Mouse (Mus musculus) limb, embryonic 15.5 days (tissue): ENCODE results near the gene 2310022A10Rik. TPM values are rescaled to one million over a fixed set of nuclear protein-coding genes. Genes with fewer than 3 reads are reported as not detected.

Experiments
- ATAC-seq: fragments of 200-750 bp; cut with Nextera tagmentation; 2 replicates; pipeline ENCODE4 v1.8.0; 2017; ENCODE audit warnings: low read depth, moderate TSS enrichment; ENCODE audit not compliant: insufficient number of reproducible peaks, low FRiP score, low TSS enrichment
- H3K27ac ChIP-seq: fragments of 300-500 bp; sonication (generic); 2 replicates; pipeline ENCODE4 v1.5.1; 2015; ENCODE audit warnings: moderate library complexity, mild to moderate bottlenecking, inconsistent platforms
- H3K27me3 ChIP-seq: fragments of 300-500 bp; sonication (generic); 2 replicates; pipeline ENCODE4 v1.6.1; 2015; ENCODE audit warnings: inconsistent platforms
- H3K36me3 ChIP-seq: fragments of 300-500 bp; sonication (generic); 2 replicates; pipeline ENCODE4 v1.6.1; 2015; ENCODE audit warnings: inconsistent platforms
- H3K4me1 ChIP-seq: fragments of 300-500 bp; sonication (generic); 2 replicates; pipeline ENCODE4 v1.6.1; 2015; ENCODE audit warnings: inconsistent platforms
- H3K4me2 ChIP-seq: fragments of 300-500 bp; sonication (generic); 2 replicates; pipeline ENCODE4 v1.6.1; 2015; ENCODE audit warnings: mild to moderate bottlenecking, inconsistent platforms
- H3K4me3 ChIP-seq: fragments of 300-500 bp; sonication (generic); 2 replicates; pipeline ENCODE4 v1.5.1; 2015; ENCODE audit warnings: mild to moderate bottlenecking, inconsistent platforms
- H3K9ac ChIP-seq: fragments of 300-500 bp; sonication (generic); 2 replicates; pipeline ENCODE4 v1.6.1; 2015; ENCODE audit warnings: inconsistent platforms
- H3K9me3 ChIP-seq: fragments of 300-500 bp; sonication (generic); 2 replicates; pipeline ENCODE4 v1.6.1; 2016; ENCODE audit warnings: inconsistent platforms
- WGBS: fragments of 180-500 bp; shearing (Covaris S2); methylation state at CpG from one replicate; pipeline ENCODE4 v1.1.7; 2015; 5-methylcytosine and 5-hydroxymethylcytosine counted together
- polyA plus RNA-seq: library from polyadenylated mRNA; unstranded; fragments of >200 nt; fragmentation: Nextera tagmentation; extraction: Ambion mirVana; gene quantifications from 2 replicates; pipeline ENCODE4 v1.2.1, GENCODE M21; 2015

The 2310022A10Rik gene
- 32.9 and 39.3 TPM in 2 replicates for polyA plus RNA-seq

GRCm38 (mm10) chr7:27552931-27553513 is at the start of gene 2310022A10Rik, which contains the start of gene Pld3:
Gene 2310022A10Rik (plus strand): TSS chr7:27553233.
Gene Pld3 (minus strand): TSS chr7:27553218.
- H3K36me3 ChIP-seq = peaks cover 10% of the 10 kb centered on the region
- peak; percentile 99 for ATAC-seq
- H3K9ac ChIP-seq = peak within 1 kb of the TSS; percentile 68
- peak within 1 kb of the TSS; percentile 72 for H3K4me2 ChIP-seq
- peak within 1 kb of the TSS; percentile 82 for H3K4me3 ChIP-seq
- no peaks in the 10 kb centered on the region for H3K27me3 ChIP-seq
- WGBS = under 1% methylated on average over 41 of the region's 41 CpGs
- no peaks in the 10 kb centered on the region for H3K9me3 ChIP-seq
- peaks cover 17% of the 10 kb centered on the region for H3K4me1 ChIP-seq
- H3K27ac ChIP-seq = no peak within 1 kb of the TSS; the same call in 1 of the 2 replicates

GRCm38 (mm10) chr7:27506765-27507370 is 46.2 kb upstream of the 2310022A10Rik start:
- no peak for ATAC-seq

GRCm38 (mm10) chr7:27507711-27508647 is 45.1 kb upstream of the 2310022A10Rik start:
- H3K27me3 ChIP-seq = no peaks in the 10 kb centered on the region
- ATAC-seq = peak; percentile 91
- H3K27ac ChIP-seq = peak overlapping the region; percentile 100
- H3K4me2 ChIP-seq = peak overlapping the region; percentile 65
- no peaks in the 10 kb centered on the region for H3K9me3 ChIP-seq
- peak overlapping the region; percentile 70 for H3K9ac ChIP-seq
- no peaks in the 10 kb centered on the region for H3K36me3 ChIP-seq
- under 1% methylated on average over 54 of the region's 54 CpGs for WGBS
- peak overlapping the region; percentile 59 for H3K4me3 ChIP-seq
- H3K4me1 ChIP-seq = peaks cover 17% of the 10 kb centered on the region

More at GRCm38 (mm10) chr7:27506765-27507370, 46.2 kb upstream of the 2310022A10Rik start:
- Histone ChIP-seq H3K36me3 (no peaks in the 10 kb centered on the region), H3K4me2 (peak overlapping the region; percentile 65), H3K27me3 (no peaks in the 10 kb centered on the region), H3K4me3 (peak overlapping the region; percentile 59), H3K27ac (peak overlapping the region; percentile 100), H3K4me1 (peaks cover 20% of the 10 kb centered on the region), H3K9ac (no peak overlapping the region), H3K9me3 (no peaks in the 10 kb centered on the region)
- WGBS = 32% methylated on average over 9 of the region's 9 CpGs

- Histone ChIP-seq H3K36me3 (no peaks in the 10 kb centered on the region), H3K9ac (no peak overlapping the region), H3K27me3 (no peaks in the 10 kb centered on the region), H3K27ac (peak overlapping the region; percentile 100), H3K4me1 (peaks cover 16% of the 10 kb centered on the region), H3K9me3 (no peaks in the 10 kb centered on the region), H3K4me3 (peak overlapping the region; percentile 59), H3K4me2 (peak overlapping the region; percentile 65)
- no peak; the same call in 1 of the 2 replicates for ATAC-seq
- 21% methylated on average over 6 of the region's 6 CpGs for WGBS
Measured at GRCm38 (mm10) chr7:27508648-27509005, 44.4 kb upstream of the 2310022A10Rik start.

GRCm38 (mm10) chr7:27510809-27511208 is 42.2 kb upstream of the 2310022A10Rik start:
- Histone ChIP-seq H3K27me3 (no peaks in the 10 kb centered on the region), H3K4me3 (no peak overlapping the region), H3K9ac (no peak overlapping the region), H3K4me1 (peaks cover 16% of the 10 kb centered on the region), H3K9me3 (no peaks in the 10 kb centered on the region), H3K36me3 (no peaks in the 10 kb centered on the region), H3K27ac (no peak overlapping the region), H3K4me2 (no peak overlapping the region)
- WGBS = 85% methylated on average over 2 of the region's 2 CpGs
- ATAC-seq = no peak

- no peak overlapping the region for H3K4me2 ChIP-seq
- H3K4me1 ChIP-seq = no peaks in the 10 kb centered on the region
- no peaks in the 10 kb centered on the region for H3K27me3 ChIP-seq
- no peak overlapping the region for H3K4me3 ChIP-seq
- no peak overlapping the region for H3K9ac ChIP-seq
- H3K9me3 ChIP-seq = peaks cover 5% of the 10 kb centered on the region; the same call in 1 of the 2 replicates
- no peak for ATAC-seq
- no peak overlapping the region for H3K27ac ChIP-seq
- H3K36me3 ChIP-seq = peaks cover 19% of the 10 kb centered on the region
- 72% methylated on average over 9 of the region's 9 CpGs for WGBS
Measured at GRCm38 (mm10) chr7:27514961-27515360, 38.1 kb upstream of the 2310022A10Rik start.

GRCm38 (mm10) chr7:27518314-27518713 is 34.7 kb upstream of the 2310022A10Rik start:
- ATAC-seq = no peak

GRCm38 (mm10) chr7:27520104-27520503 is 32.9 kb upstream of the 2310022A10Rik start:
- no peak for ATAC-seq

More at GRCm38 (mm10) chr7:27518314-27518713, 34.7 kb upstream of the 2310022A10Rik start:
- H3K4me1 ChIP-seq = no peaks in the 10 kb centered on the region
- peaks cover 21% of the 10 kb centered on the region for H3K36me3 ChIP-seq
- H3K9me3 ChIP-seq = peaks cover 9% of the 10 kb centered on the region; the same call in 1 of the 2 replicates
- H3K27me3 ChIP-seq = no peaks in the 10 kb centered on the region
- no peak overlapping the region for H3K27ac ChIP-seq
- 88% methylated on average over 9 of the region's 9 CpGs for WGBS
- no peak overlapping the region for H3K4me2 ChIP-seq
- no peak overlapping the region for H3K9ac ChIP-seq
- no peak overlapping the region for H3K4me3 ChIP-seq

GRCm38 (mm10) chr7:27520599-27520998 is 32.4 kb upstream of the 2310022A10Rik start:
- Histone ChIP-seq H3K4me2 (no peak overlapping the region), H3K9ac (no peak overlapping the region), H3K4me3 (no peak overlapping the region), H3K4me1 (no peaks in the 10 kb centered on the region), H3K27me3 (no peaks in the 10 kb centered on the region), H3K27ac (no peak overlapping the region; the same call in 1 of the 2 replicates), H3K9me3 (peaks cover 9% of the 10 kb centered on the region; the same call in 1 of the 2 replicates), H3K36me3 (peaks cover 21% of the 10 kb centered on the region)
- 54% methylated on average over 1 of the region's 1 CpGs for WGBS
- ATAC-seq = no peak

More at GRCm38 (mm10) chr7:27520104-27520503, 32.9 kb upstream of the 2310022A10Rik start:
- H3K27me3 ChIP-seq = no peaks in the 10 kb centered on the region
- H3K9ac ChIP-seq = no peak overlapping the region
- H3K4me2 ChIP-seq = no peak overlapping the region
- H3K4me3 ChIP-seq = no peak overlapping the region
- no peak overlapping the region; the same call in 1 of the 2 replicates for H3K27ac ChIP-seq
- H3K9me3 ChIP-seq = peaks cover 9% of the 10 kb centered on the region; the same call in 1 of the 2 replicates
- H3K36me3 ChIP-seq = peaks cover 21% of the 10 kb centered on the region
- no peaks in the 10 kb centered on the region for H3K4me1 ChIP-seq

- H3K9me3 ChIP-seq = peaks cover 9% of the 10 kb centered on the region; the same call in 1 of the 2 replicates
- no peak for ATAC-seq
- no peak within 1 kb of the TSS for H3K27ac ChIP-seq
- H3K4me1 ChIP-seq = 0 out of 2 replicates have a peak, but pooled peaks cover 2% of the 10 kb centered on the region
- H3K9ac ChIP-seq = no peak within 1 kb of the TSS
- no peak within 1 kb of the TSS for H3K4me2 ChIP-seq
- no peaks in the 10 kb centered on the region for H3K27me3 ChIP-seq
- 63% methylated on average over 5 of the region's 5 CpGs for WGBS
- peaks cover 12% of the 10 kb centered on the region for H3K36me3 ChIP-seq
- no peak within 1 kb of the TSS for H3K4me3 ChIP-seq
Measured at GRCm38 (mm10) chr7:27522967-27523366, 30.1 kb upstream of the 2310022A10Rik start, which contains the start of gene Hipk4. Gene Hipk4 (plus strand): TSS chr7:27523267.

- no peak for ATAC-seq
- WGBS = 94% methylated on average over 13 of the region's 13 CpGs
- H3K27me3 ChIP-seq = no peaks in the 10 kb centered on the region
- H3K27ac ChIP-seq = no peak overlapping the region
- no peak overlapping the region for H3K9ac ChIP-seq
- H3K36me3 ChIP-seq = peaks cover 12% of the 10 kb centered on the region
- H3K4me1 ChIP-seq = 0 out of 2 replicates have a peak, but pooled peaks cover 2% of the 10 kb centered on the region
- peaks cover 9% of the 10 kb centered on the region; the same call in 1 of the 2 replicates for H3K9me3 ChIP-seq
- H3K4me2 ChIP-seq = no peak overlapping the region
- no peak overlapping the region for H3K4me3 ChIP-seq
Measured at GRCm38 (mm10) chr7:27523805-27524204, 29.2 kb upstream of the 2310022A10Rik start.
